Mouse (Mus musculus) MEL (cell line): ENCODE results near the gene Myt1l.

ENCODE experiments used
- CTCF ChIP-seq, 3 experiments: IDR thresholded peaks in 2 of 3; conservative IDR thresholded peaks in 1 of 3; 2 replicates each; pipeline ENCODE4 v1.5.1; 2011 to 2012; ENCODE audit warnings: low read length in 3 of 3, low read depth in 2 of 3, mild to moderate bottlenecking in 2 of 3, improper control_type of control experiment in 1 of 3, inconsistent platforms in 1 of 3, mixed read lengths in 1 of 3, moderate library complexity in 1 of 3; ENCODE audit not compliant: control insufficient read depth in 1 of 3, insufficient read depth in 1 of 3, poor library complexity in 1 of 3, severe bottlenecking in 1 of 3
- EP300 ChIP-seq, 2 experiments: IDR thresholded peaks; 2 replicates each; pipeline ENCODE4 v1.6.1; 2011; ENCODE audit warnings: improper control_type of control experiment in 2 of 2, low read length in 2 of 2, low read depth in 1 of 2, mild to moderate bottlenecking in 1 of 2
- JUND ChIP-seq: IDR thresholded peaks from 2 replicates; pipeline ENCODE4 v1.6.1; 2011; ENCODE audit warnings: low read depth, mild to moderate bottlenecking, improper control_type of control experiment, low read length
- KAT2A ChIP-seq: conservative IDR thresholded peaks from 2 replicates; pipeline ENCODE4 v1.6.1; 2012; ENCODE audit warnings: low read depth, low read length, improper control_type of control experiment, inconsistent platforms
- MYB ChIP-seq: IDR thresholded peaks from 2 replicates; pipeline ENCODE4 v1.6.1; 2011; ENCODE audit warnings: mild to moderate bottlenecking, low read depth, low read length, improper control_type of control experiment
- POLR2A ChIP-seq, 2 experiments: IDR thresholded peaks; 2 replicates each; pipeline ENCODE4 v1.6.1; 2011 to 2012; ENCODE audit warnings: low read length in 2 of 2, mild to moderate bottlenecking in 2 of 2, control low read depth in 1 of 2, improper control_type of control experiment in 1 of 2, low read depth in 1 of 2, moderate library complexity in 1 of 2; ENCODE audit not compliant: control insufficient read depth in 1 of 2, insufficient read depth in 1 of 2, poor library complexity in 1 of 2
- POLR2AphosphoS5 ChIP-seq: IDR thresholded peaks from 2 replicates; pipeline ENCODE4 v1.6.1; 2012; ENCODE audit warnings: low read depth, borderline replicate concordance, mild to moderate bottlenecking, inconsistent platforms, low read length, moderate library complexity, mixed read lengths
- TAL1 ChIP-seq: IDR thresholded peaks from 2 replicates; pipeline ENCODE4 v1.6.1; 2012; ENCODE audit warnings: mild to moderate bottlenecking, inconsistent platforms, low read length, moderate library complexity, mixed read lengths
- TCF12 ChIP-seq: IDR thresholded peaks from 2 replicates; pipeline ENCODE4 v1.6.1; 2014; ENCODE audit warnings: low read depth, mild to moderate bottlenecking, inconsistent platforms, low read length, improper control_type of control experiment, moderate library complexity
- UBTF ChIP-seq: IDR thresholded peaks from 2 replicates; pipeline ENCODE4 v1.6.1; 2012; ENCODE audit warnings: low read depth, mild to moderate bottlenecking, inconsistent platforms, low read length, improper control_type of control experiment, moderate library complexity, borderline replicate concordance; ENCODE audit not compliant: insufficient read depth
- USF1 ChIP-seq: IDR thresholded peaks from 2 replicates; pipeline ENCODE4 v1.6.1; 2014; ENCODE audit warnings: low read depth, mild to moderate bottlenecking, inconsistent platforms, low read length, improper control_type of control experiment, moderate library complexity
- ZKSCAN1 ChIP-seq: IDR thresholded peaks from 2 replicates; pipeline ENCODE4 v1.6.1; 2012; ENCODE audit warnings: low read depth, mild to moderate bottlenecking, inconsistent platforms, low read length, improper control_type of control experiment, moderate library complexity

GRCm38 (mm10) chr12:29601223-29601622 lies 73.0 kb downstream of the Myt1l start:
- TF ChIP-seq POLR2A (IDR thresholded peaks at IDR 0.05; ENCODE audit: control insufficient read depth in 1 of 2, insufficient read depth in 1 of 2, low read depth in 1 of 2, low read length in 2 of 2, poor library complexity in 1 of 2) (no peak), TAL1 (no peak), USF1 (no peak), POLR2AphosphoS5 (no peak), KAT2A (no peak), TCF12 (no peak), MYB (no peak), CTCF (IDR thresholded peaks at IDR 0.05 in 2 of 3, conservative IDR thresholded peaks at IDR 0.05 in 1 of 3; ENCODE audit: control insufficient read depth in 1 of 3, insufficient read depth in 1 of 3, low read depth in 2 of 3, low read length in 3 of 3, poor library complexity in 1 of 3, severe bottlenecking in 1 of 3) (no peak), JUND (no peak), ZKSCAN1 (no peak), EP300 (IDR thresholded peaks at IDR 0.05; ENCODE audit: low read depth in 1 of 2, low read length in 2 of 2) (no peak), UBTF (no peak)
